Mouse (Mus musculus): ENCODE data around the gene Add2. TPM values are rescaled to one million over a fixed set of nuclear protein-coding genes. Genes with fewer than 3 reads are reported as not detected.
"Not testable (repeated sequence)": the region's sequence is repeated elsewhere in the genome, so short reads cannot be mapped to it uniquely, and the experiment has no call there.

The Add2 gene
- under 1 TPM; 0.31 to 0.33 TPM for total RNA-seq (2021)
- long read RNA-seq, experiment 1, result 0 reads
- long read RNA-seq, experiment 2, result 0 reads

- intact Hi-C loops (cut with DNase I; ENCODE audit: low total_unique reads), result no loop called here
- peak; percentile 16 for DNase-seq
These were observed at the start of gene Add2 for GRCm38 (mm10) chr6:86028601-86029322. TSS of gene Add2 (plus strand) at chr6:86028681.

- DNase-seq; intact Hi-C loops (cut with DNase I; ENCODE audit: low total_unique reads): not testable (repeated sequence)
These were observed 49.7 kb upstream of the Add2 start for GRCm38 (mm10) chr6:85978736-85979135.

- no peak for DNase-seq
- intact Hi-C loops (cut with DNase I; ENCODE audit: low total_unique reads), result no loop called here
These were observed 44.1 kb upstream of the Add2 start for GRCm38 (mm10) chr6:85984351-85984750.

GRCm38 (mm10) chr6:85989570-85989969 lies 38.9 kb upstream of the Add2 start:
- DNase-seq; intact Hi-C loops (cut with DNase I; ENCODE audit: low total_unique reads): not testable (repeated sequence)

GRCm38 (mm10) chr6:85990774-85991173 lies 37.7 kb upstream of the Add2 start:
- DNase-seq; intact Hi-C loops (cut with DNase I; ENCODE audit: low total_unique reads): not testable (repeated sequence)

- intact Hi-C loops (cut with DNase I; ENCODE audit: low total_unique reads), result loop anchor here (5.0 to 10.0 kb wide), 2 partner anchors 69 to 166 kb away; no protein-coding TSS in a partner anchor
- DNase-seq, result no peak
These were observed 25.0 kb upstream of the Add2 start for GRCm38 (mm10) chr6:86003405-86003925.

- peak; percentile 65 for DNase-seq
- intact Hi-C loops (cut with DNase I; ENCODE audit: low total_unique reads), result loop anchor here (5.0 to 10.0 kb wide), 2 partner anchors 70 to 167 kb away; no protein-coding TSS in a partner anchor
These were observed 24.0 kb upstream of the Add2 start for GRCm38 (mm10) chr6:86004271-86005148.

GRCm38 (mm10) chr6:86009980-86010379 lies 18.5 kb upstream of the Add2 start:
- intact Hi-C loops (cut with DNase I; ENCODE audit: low total_unique reads), result loop anchor here (10.0 kb wide), 1 partner anchor 75 kb away; no protein-coding TSS in a partner anchor
- peak; percentile 31 for DNase-seq

- intact Hi-C loops (cut with DNase I; ENCODE audit: low total_unique reads); DNase-seq: not testable (repeated sequence)
These were observed 13.7 kb upstream of the Add2 start for GRCm38 (mm10) chr6:86014812-86015211.

- no peak for DNase-seq
- intact Hi-C loops (cut with DNase I; ENCODE audit: low total_unique reads), result no loop called here
These were observed 12.6 kb upstream of the Add2 start, which contains the start of gene Figla for GRCm38 (mm10) chr6:86015871-86016270. TSS of gene Figla (plus strand) at chr6:86016171.

GRCm38 (mm10) chr6:86016793-86017350 lies 11.6 kb upstream of the Add2 start:
- intact Hi-C loops (cut with DNase I; ENCODE audit: low total_unique reads), result no loop called here
- no peak for DNase-seq

- intact Hi-C loops (cut with DNase I; ENCODE audit: low total_unique reads), result no loop called here
- DNase-seq, result no peak
These were observed 8.9 kb upstream of the Add2 start for GRCm38 (mm10) chr6:86019415-86020237.

- DNase-seq, result no peak
- intact Hi-C loops (cut with DNase I; ENCODE audit: low total_unique reads), result no loop called here
These were observed 7.5 kb upstream of the Add2 start for GRCm38 (mm10) chr6:86020948-86021347.

GRCm38 (mm10) chr6:86026632-86027292 lies 1.7 kb upstream of the Add2 start:
- no peak for DNase-seq
- intact Hi-C loops (cut with DNase I; ENCODE audit: low total_unique reads), result no loop called here

GRCm38 (mm10) chr6:86028150-86028549 lies 331 bp upstream of the Add2 start:
- no peak for DNase-seq
- intact Hi-C loops (cut with DNase I; ENCODE audit: low total_unique reads), result no loop called here

GRCm38 (mm10) chr6:86029323-86029713 lies 837 bp downstream of the Add2 start:
- DNase-seq, result no peak
- intact Hi-C loops (cut with DNase I; ENCODE audit: low total_unique reads), result no loop called here

- no peak for DNase-seq
- intact Hi-C loops (cut with DNase I; ENCODE audit: low total_unique reads), result no loop called here
These were observed 3.0 kb downstream of the Add2 start for GRCm38 (mm10) chr6:86031527-86031926.

GRCm38 (mm10) chr6:86033635-86034034 lies 5.2 kb downstream of the Add2 start:
- intact Hi-C loops (cut with DNase I; ENCODE audit: low total_unique reads), result no loop called here
- DNase-seq, result no peak
